Mouse (Mus musculus): ENCODE results near the gene Acss2.
A peak's percentile ranks its signal among the peaks of the same experiment; 100 is the strongest.

The Acss2 gene

GRCm38 (mm10) chr2:155628519-155628918 lies 110.8 kb downstream of the Acss2 start:
- DNase-seq (ENCODE audit: low read depth, low spot score), result no peak

- DNase-seq (ENCODE audit: low read depth, low spot score), result peak; percentile 92
Measured at GRCm38 (mm10) chr2:155629231-155629661, 111.5 kb downstream of the Acss2 start.

- DNase-seq (ENCODE audit: low read depth, low spot score), result no peak
Measured at GRCm38 (mm10) chr2:155630153-155630552, 112.4 kb downstream of the Acss2 start.

GRCm38 (mm10) chr2:155630590-155631416 lies 113.1 kb downstream of the Acss2 start:
- DNase-seq (ENCODE audit: low read depth, low spot score), result no peak

GRCm38 (mm10) chr2:155632138-155632936 lies 114.6 kb downstream of the Acss2 start:
- DNase-seq (ENCODE audit: low read depth, low spot score), result no peak

- no peak for DNase-seq (ENCODE audit: low read depth, low spot score)
Measured at GRCm38 (mm10) chr2:155633121-155633520, 115.4 kb downstream of the Acss2 start.

GRCm38 (mm10) chr2:155633731-155634130 lies 116.0 kb downstream of the Acss2 start:
- DNase-seq (ENCODE audit: low read depth, low spot score), result peak; percentile 59

- no peak for DNase-seq (ENCODE audit: low read depth, low spot score)
Measured at GRCm38 (mm10) chr2:155634562-155634961, 116.8 kb downstream of the Acss2 start.

Data from brain, adult 2 months (tissue).